Mouse (Mus musculus): ENCODE data around the gene Cab39l.

Cab39l gene

GRCm38 (mm10) chr14:59627142-59627680 lies 186.4 kb downstream of the Cab39l start:
- in situ Hi-C loops (cut with MboI, MseI) = loop anchor here (10.0 kb wide), 1 partner anchor 318 kb away; no protein-coding TSS in a partner anchor

DNA sequence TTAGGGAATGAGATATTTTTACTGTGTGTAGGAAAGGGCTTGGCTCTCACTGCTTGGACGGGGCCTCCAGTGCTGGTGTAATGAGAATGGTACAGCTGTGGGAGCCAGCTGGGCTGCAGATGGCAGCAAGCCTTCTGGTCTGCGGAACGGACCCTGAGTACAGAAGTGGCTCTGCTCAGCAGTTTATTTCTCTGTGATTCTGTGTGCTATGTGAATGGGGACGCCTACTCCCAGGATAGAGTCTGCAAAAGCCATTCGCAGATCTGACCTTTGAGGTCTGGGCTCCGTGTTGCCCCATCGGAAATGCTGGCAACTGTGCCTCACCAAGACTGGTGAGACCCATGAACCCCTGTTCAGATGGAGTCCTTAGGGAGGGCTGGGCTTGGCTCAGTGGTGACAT lies 187.1 kb downstream of the Cab39l start:
- in situ Hi-C loops (cut with MboI, MseI) = loop anchor here (10.0 kb wide), 1 partner anchor 317 kb away; no protein-coding TSS in a partner anchor

- in situ Hi-C loops (cut with MboI, MseI) = loop anchor here (10.0 kb wide), 1 partner anchor 315 kb away; no protein-coding TSS in a partner anchor
Measured at GRCm38 (mm10) chr14:59629308-59629707, 188.5 kb downstream of the Cab39l start.

DNA sequence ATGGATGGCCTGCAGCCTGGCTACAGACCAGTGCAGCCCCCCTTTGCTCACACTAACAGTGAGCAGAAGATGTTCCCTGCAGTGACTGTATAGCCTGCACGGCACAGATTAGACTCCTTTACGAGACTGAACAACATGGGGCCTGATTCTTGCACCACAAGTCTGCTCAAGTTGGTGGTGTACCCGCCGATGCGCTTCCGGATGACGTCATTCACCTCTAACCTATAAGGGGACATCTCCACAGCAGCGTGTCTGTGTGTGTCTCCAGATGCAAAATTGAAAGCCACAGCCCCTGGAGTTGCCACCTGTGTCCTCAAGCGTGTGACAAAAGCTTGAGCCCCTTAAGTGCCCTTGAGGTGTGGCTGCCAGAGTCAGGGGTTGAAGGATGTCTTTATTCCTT lies 189.3 kb downstream of the Cab39l start:
- in situ Hi-C loops (cut with MboI, MseI) = no loop called here

- in situ Hi-C loops (cut with MboI, MseI) = no loop called here
Measured at GRCm38 (mm10) chr14:59632067-59632466, 191.3 kb downstream of the Cab39l start.

DNA sequence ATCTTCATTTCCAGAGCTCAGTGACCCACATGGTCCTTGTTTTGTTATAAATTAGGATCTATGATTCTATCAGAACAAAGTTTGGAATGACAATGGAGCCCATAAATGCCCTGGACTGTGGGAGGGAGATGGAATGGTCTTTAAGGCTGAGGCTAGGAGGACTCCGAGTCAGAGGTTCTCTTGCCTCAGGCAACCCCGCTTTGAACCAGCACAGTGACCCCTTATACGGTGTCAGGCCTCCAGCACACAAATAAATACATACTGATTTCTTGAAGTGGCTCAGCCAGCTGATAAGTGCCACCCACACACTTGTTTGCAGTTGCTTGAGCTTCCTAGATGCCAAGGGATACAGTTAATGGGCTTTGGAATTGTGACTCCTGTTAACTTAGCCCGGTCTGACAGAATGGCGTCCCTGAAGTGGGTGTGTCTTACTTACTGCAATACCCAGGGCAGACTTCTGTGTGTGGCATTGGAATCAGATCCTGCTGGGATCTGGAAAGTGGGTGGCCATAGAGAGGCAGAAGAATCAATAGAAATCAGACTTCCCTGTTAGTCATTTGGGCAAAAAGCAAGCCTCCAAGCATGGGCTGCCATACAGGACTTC lies 192.6 kb downstream of the Cab39l start:
- in situ Hi-C loops (cut with MboI, MseI) = no loop called here

- in situ Hi-C loops (cut with MboI, MseI) = no loop called here
Measured at GRCm38 (mm10) chr14:59633988-59634387, 193.2 kb downstream of the Cab39l start.

All from T-helper 2 cell (primary cell).